Mouse (Mus musculus): ENCODE results near the gene Utf1.

GRCm38 (mm10) chr7:139955505-139955904 lies 11.9 kb downstream of the Utf1 start:
- TF ChIP-seq POLR2A (IDR thresholded peaks at IDR 0.05; ENCODE audit: borderline replicate concordance, control insufficient read depth, low read depth, low read length) (no peak), CTCF (IDR thresholded peaks at IDR 0.05; ENCODE audit: control insufficient read depth, insufficient read depth, low read length) (no peak)

All from bone marrow, adult 2 months (tissue).